Comparison of ENCODE assay signal across 9 mouse cellular contexts in the genomic region with DNA sequence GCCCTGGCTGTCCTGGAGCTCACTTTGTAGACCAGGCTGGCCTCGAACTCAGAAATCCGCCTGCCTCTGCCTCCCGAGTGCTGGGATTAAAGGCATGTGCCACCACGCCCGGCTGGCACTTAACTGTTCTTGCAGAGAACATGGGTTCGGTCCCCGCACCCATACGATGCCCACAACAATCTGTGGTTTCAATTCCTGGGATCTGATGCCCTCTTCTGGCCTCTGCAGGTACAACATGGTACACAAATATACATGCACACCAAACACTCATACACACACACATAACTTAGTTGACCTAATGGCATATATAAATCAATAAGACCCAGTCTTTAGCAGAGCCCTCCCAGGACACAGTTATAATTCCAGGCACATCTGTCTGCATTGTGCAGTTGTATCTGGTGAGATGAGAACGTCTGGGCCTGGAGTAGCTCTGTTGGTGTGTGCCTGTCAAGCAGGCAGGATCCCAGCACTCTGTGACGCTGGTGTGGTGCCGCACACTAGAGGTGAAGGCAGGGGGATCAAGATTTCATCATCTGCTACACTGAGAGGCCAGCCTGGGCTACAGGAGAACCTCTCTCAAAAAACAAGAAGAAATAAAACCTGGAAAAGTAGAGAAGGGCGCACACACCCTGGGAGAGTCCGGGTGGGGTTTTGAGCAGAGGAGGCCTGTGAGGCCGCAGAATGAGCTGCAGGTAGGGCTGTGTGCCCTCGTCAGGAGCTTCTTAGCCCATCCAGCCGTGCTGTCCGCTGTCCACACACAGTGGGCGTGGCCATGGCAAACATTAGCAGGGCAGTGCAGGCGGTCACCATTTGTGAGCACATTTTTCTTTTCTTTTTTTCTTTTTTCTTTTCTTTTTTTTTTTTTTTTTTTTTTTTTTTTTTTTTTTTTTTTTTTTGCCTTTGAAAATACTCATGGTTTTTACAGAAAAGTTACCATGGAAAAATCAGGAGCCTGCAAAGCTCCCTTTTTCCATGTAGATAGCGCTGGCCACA. TPM values are rescaled to one million over a fixed set of nuclear protein-coding genes. Genes with fewer than 3 reads are reported as not detected.
A peak's percentile ranks its signal among the peaks of the same experiment; 100 is the strongest.
DNase-seq lines count a peak whose midpoint lies in the region; ATAC-seq and TF ChIP-seq lines count a peak whose summit lies in the region.
"Had no signal": no experiment of that assay in that cellular context is flagged by ENCODE, and none has a peak within 500 bp of the region (broad histone marks: within the 10 kb centered on the region; RNA-seq: fewer than 3 reads in every experiment).

No protein-coding gene starts in this region.

- peak; percentile 39 for DNase-seq in hindbrain, embryonic 10.5 days (ENCODE audit: low spot score)
- DNase-seq in CH12.LX (ENCODE audit: extremely low read depth) = peak; percentile 42
- peak in 1 of 2 experiments; percentile 48 for DNase-seq in left cerebral cortex, adult 2 months (ENCODE audit: extremely low spot score in 1 of 2, low spot score in 2 of 2)
- peak; percentile 54 for DNase-seq in mesoderm, embryonic 11.5 days (ENCODE audit: low read depth, low spot score)
- peak; percentile 75 for DNase-seq in thymus, postnatal 25 days

- TF ChIP-seq RAD21 in CH12.LX (IDR thresholded peaks at IDR 0.05; ENCODE audit: low read depth, low read length) = peak; percentile 63

- H3K9ac ChIP-seq in hindbrain, embryonic 13.5 days = no peak overlapping the region
- H3K9ac ChIP-seq in CH12.LX (ENCODE audit: insufficient read depth, low read depth) = no peak overlapping the region
- H3K9ac ChIP-seq in heart, embryonic 15.5 days = no peak overlapping the region
- H3K9ac ChIP-seq: embryonic facial prominence, embryonic 15.5 days had no signal

- ATAC-seq in hindbrain, embryonic 13.5 days (ENCODE audit: low FRiP score) = no peak
- ATAC-seq in heart, embryonic 15.5 days (replicated peaks; ENCODE audit: insufficient number of reproducible peaks, insufficient read depth, low FRiP score, low read depth) = 0 out of 2 replicates have a peak, but pooled peaks have one; percentile 23

- H3K9me3 ChIP-seq in hindbrain, embryonic 10.5 days = no peaks in the 10 kb centered on the region
- no peaks in the 10 kb centered on the region for H3K9me3 ChIP-seq in hindbrain, embryonic 13.5 days
- H3K9me3 ChIP-seq in CH12.LX (replicated peaks; ENCODE audit: low read length) = no peaks in the 10 kb centered on the region
- H3K9me3 ChIP-seq in heart, embryonic 15.5 days (replicated peaks) = no peaks in the 10 kb centered on the region
- H3K9me3 ChIP-seq: embryonic facial prominence, embryonic 15.5 days had no signal

- no peak for TF ChIP-seq EP300 in CH12.LX (IDR thresholded peaks at IDR 0.05; ENCODE audit: low read length)

- dilution Hi-C loops in CH12.LX (cut with MboI; ENCODE audit: extremely low pct_ligation_motif_present, extremely low pct_unique_long_range_greater_than_20kb, low sequenced_read_pairs) = no loop called here

- peaks cover 92% of the 10 kb centered on the region for H3K36me3 ChIP-seq in hindbrain, embryonic 10.5 days
- peaks cover 86% of the 10 kb centered on the region for H3K36me3 ChIP-seq in hindbrain, embryonic 13.5 days
- H3K36me3 ChIP-seq in CH12.LX (replicated peaks in 1 of 2; ENCODE audit: control insufficient read depth in 1 of 2, insufficient read depth in 1 of 2, low read length in 1 of 2) = peaks cover 76 to 87% of the 10 kb centered on the region in 2 experiments
- peaks cover 78% of the 10 kb centered on the region for H3K36me3 ChIP-seq in heart, embryonic 15.5 days

- H3K4me1 ChIP-seq in hindbrain, embryonic 10.5 days (replicated peaks) = no peaks in the 10 kb centered on the region
- no peaks in the 10 kb centered on the region for H3K4me1 ChIP-seq in hindbrain, embryonic 13.5 days (replicated peaks)
- H3K4me1 ChIP-seq in CH12.LX (ENCODE audit: control insufficient read depth in 1 of 2, insufficient read depth in 2 of 2) = peaks cover 0 to 7% of the 10 kb centered on the region in 2 experiments; a peak in 2 of 4 replicates
- peaks cover 8% of the 10 kb centered on the region; the same call in 1 of the 2 replicates for H3K4me1 ChIP-seq in bone marrow macrophage, adult 2 months (ENCODE audit: control insufficient read depth, insufficient read depth, low read length)
- H3K4me1 ChIP-seq in heart, embryonic 15.5 days (replicated peaks) = no peaks in the 10 kb centered on the region
- H3K4me1 ChIP-seq: embryonic facial prominence, embryonic 15.5 days had no signal

- intact Hi-C loops in left cerebral cortex, adult 2 months (cut with DNase I) = loop anchor here (1.0 to 2.0 kb wide), 2 partner anchors 59 to 103 kb away; partner anchors contain the start of gene Qtrt1

- H3K27ac ChIP-seq in hindbrain, embryonic 10.5 days = no peak overlapping the region
- no peak overlapping the region for H3K27ac ChIP-seq in hindbrain, embryonic 13.5 days
- no peak overlapping the region for H3K27ac ChIP-seq in CH12.LX (ENCODE audit: insufficient read depth, low read depth)
- no peak overlapping the region for H3K27ac ChIP-seq in bone marrow macrophage, adult 2 months (ENCODE audit: insufficient read depth, low read depth, low read length)
- no peak overlapping the region for H3K27ac ChIP-seq in heart, embryonic 15.5 days
- H3K27ac ChIP-seq in left cerebral cortex, adult 2 months = no peak overlapping the region
- H3K27ac ChIP-seq: embryonic facial prominence, embryonic 15.5 days had no signal

- in situ Hi-C loops in CH12.LX (cut with MboI; ENCODE audit: low pct_ligation_motif_present, low pct_unique_long_range_greater_than_20kb, low sequenced_read_pairs) = no loop called here

- no peak overlapping the region for H3K4me2 ChIP-seq in hindbrain, embryonic 13.5 days
- H3K4me2 ChIP-seq in CH12.LX (ENCODE audit: insufficient read depth, low read depth, poor library complexity, severe bottlenecking) = no peak overlapping the region
- H3K4me2 ChIP-seq in heart, embryonic 15.5 days = no peak overlapping the region
- H3K4me2 ChIP-seq: embryonic facial prominence, embryonic 15.5 days had no signal

- H3K4me3 ChIP-seq in hindbrain, embryonic 10.5 days = no peak overlapping the region
- H3K4me3 ChIP-seq in hindbrain, embryonic 13.5 days = no peak overlapping the region
- H3K4me3 ChIP-seq in CH12.LX (replicated peaks in 1 of 3; ENCODE audit: low read depth in 2 of 3, low read length in 2 of 3, poor library complexity in 1 of 3) = no peak overlapping the region
- no peak overlapping the region for H3K4me3 ChIP-seq in bone marrow macrophage, adult 2 months (ENCODE audit: insufficient read depth, low read length)
- no peak overlapping the region for H3K4me3 ChIP-seq in heart, embryonic 15.5 days
- no peak overlapping the region for H3K4me3 ChIP-seq in left cerebral cortex, adult 2 months
- H3K4me3 ChIP-seq: embryonic facial prominence, embryonic 15.5 days had no signal

- 91% methylated on average over 20 of the region's 20 CpGs for whole genome bisulfite sequencing in hindbrain, embryonic 10.5 days
- WGBS in hindbrain, embryonic 13.5 days = 87% methylated on average over 20 of the region's 20 CpGs
- 88% methylated on average over 20 of the region's 20 CpGs for whole genome bisulfite sequencing in heart, embryonic 15.5 days

- H3K79me2 ChIP-seq in CH12.LX (replicated peaks; ENCODE audit: control insufficient read depth, extremely low read depth, insufficient read depth, poor library complexity, severe bottlenecking) = no peaks in the 10 kb centered on the region

- peak; percentile 27 to 66; a peak in 3 of 4 replicates for TF ChIP-seq CTCF in CH12.LX (conservative IDR thresholded peaks at IDR 0.05 in 1 of 2, IDR thresholded peaks at IDR 0.05 in 1 of 2; ENCODE audit: low read depth in 2 of 2, low read length in 2 of 2)
- TF ChIP-seq CTCF in bone marrow macrophage, adult 2 months (IDR thresholded peaks at IDR 0.05; ENCODE audit: low read depth, low read length) = 0 out of 2 replicates have a peak, but pooled peaks have one; percentile 31
- peak; percentile 71 for TF ChIP-seq CTCF in left cerebral cortex, adult 2 months (IDR thresholded peaks at IDR 0.05)

- no peaks in the 10 kb centered on the region for H3K27me3 ChIP-seq in hindbrain, embryonic 10.5 days (ENCODE audit: insufficient read depth, poor library complexity, severe bottlenecking)
- no peaks in the 10 kb centered on the region for H3K27me3 ChIP-seq in hindbrain, embryonic 13.5 days
- H3K27me3 ChIP-seq in CH12.LX (replicated peaks) = no peaks in the 10 kb centered on the region
- H3K27me3 ChIP-seq in heart, embryonic 15.5 days = no peaks in the 10 kb centered on the region
- H3K27me3 ChIP-seq: embryonic facial prominence, embryonic 15.5 days had no signal

- no peak for TF ChIP-seq POLR2A in CH12.LX (IDR thresholded peaks at IDR 0.05; ENCODE audit: low read depth, low read length)
- no peak for TF ChIP-seq POLR2A in bone marrow macrophage, adult 2 months (IDR thresholded peaks at IDR 0.05; ENCODE audit: borderline replicate concordance, low read depth, low read length)

RNA-seq across cellular contexts. Expression of gene Tmed1, which starts 40.7 kb away (rescaled TPM):
- 103 and 110 TPM in 2 replicates for polyA plus RNA-seq in hindbrain, embryonic 10.5 days (2016; fragmentation: Nextera tagmentation; extraction: Ambion mirVana)
- polyA plus RNA-seq in hindbrain, embryonic 13.5 days (2015; fragmentation: Nextera tagmentation; extraction: Ambion mirVana) = 57.0 and 61.8 TPM in 2 replicates
- total RNA-seq in CH12.LX (2012; rRNA removed) (28.4 and 28.8 TPM in 2 replicates), CH12.LX (2014; rRNA removed) (21.7 and 25.5 TPM in 2 replicates)
- polyA plus RNA-seq in CH12.LX (2012; ENCODE audit: insufficient read length, low read depth) = 17.1 and 19.8 TPM in 2 replicates
- 11.3 and 11.8 TPM in 2 replicates for polyA plus RNA-seq in bone marrow macrophage, adult 2 months (2012; ENCODE audit: insufficient read depth, insufficient read length, missing spikeins)
- polyA plus RNA-seq in heart, embryonic 15.5 days (2015; fragmentation: Nextera tagmentation; extraction: Ambion mirVana) = 78.8 and 92.6 TPM in 2 replicates
- total RNA-seq in left cerebral cortex, adult 2 months (2021) = 10 to 100 TPM; 13.1 to 13.9 TPM

RNA-seq across cellular contexts. Expression of gene Dnm2, which starts 44.6 kb away (rescaled TPM):
- 75.1 and 80.4 TPM in 2 replicates for polyA plus RNA-seq in hindbrain, embryonic 10.5 days (2016; fragmentation: Nextera tagmentation; extraction: Ambion mirVana)
- polyA plus RNA-seq in hindbrain, embryonic 13.5 days (2015; fragmentation: Nextera tagmentation; extraction: Ambion mirVana) = 64.9 and 72.1 TPM in 2 replicates
- total RNA-seq in CH12.LX (2012; rRNA removed) (51.7 and 55.4 TPM in 2 replicates), CH12.LX (2014; rRNA removed) (36.4 and 37.0 TPM in 2 replicates)
- 64.3 and 66.0 TPM in 2 replicates for polyA plus RNA-seq in CH12.LX (2012; ENCODE audit: insufficient read length, low read depth)
- 118 and 129 TPM in 2 replicates for polyA plus RNA-seq in bone marrow macrophage, adult 2 months (2012; ENCODE audit: insufficient read depth, insufficient read length, missing spikeins)
- polyA plus RNA-seq in heart, embryonic 15.5 days (2015; fragmentation: Nextera tagmentation; extraction: Ambion mirVana) = 60.0 and 73.6 TPM in 2 replicates
- 10 to 100 TPM; 56.1 to 61.0 TPM for total RNA-seq in left cerebral cortex, adult 2 months (2021)

RNA-seq across cellular contexts. Expression of gene AB124611, which starts 56.6 kb away (rescaled TPM):
- 4.9 and 5.8 TPM in 2 replicates for polyA plus RNA-seq in hindbrain, embryonic 10.5 days (2016; fragmentation: Nextera tagmentation; extraction: Ambion mirVana)
- polyA plus RNA-seq in hindbrain, embryonic 13.5 days (2015; fragmentation: Nextera tagmentation; extraction: Ambion mirVana) = 3.4 and 3.8 TPM in 2 replicates
- total RNA-seq in CH12.LX (2012; rRNA removed) (0.46 and 0.89 TPM in 2 replicates), CH12.LX (2014; rRNA removed) (1.5 TPM in 2 replicates)
- 2.1 and 2.3 TPM in 2 replicates for polyA plus RNA-seq in CH12.LX (2012; ENCODE audit: insufficient read length, low read depth)
- 156 and 179 TPM in 2 replicates for polyA plus RNA-seq in bone marrow macrophage, adult 2 months (2012; ENCODE audit: insufficient read depth, insufficient read length, missing spikeins)
- polyA plus RNA-seq in heart, embryonic 15.5 days (2015; fragmentation: Nextera tagmentation; extraction: Ambion mirVana) = 2.3 and 4.1 TPM in 2 replicates
- total RNA-seq in left cerebral cortex, adult 2 months (2021) = under 1 TPM in 1 of 2 experiments, not detected in 1; 0.29 TPM

RNA-seq across cellular contexts. Expression of gene Qtrt1, which starts 57.7 kb away (rescaled TPM):
- polyA plus RNA-seq in hindbrain, embryonic 10.5 days (2016; fragmentation: Nextera tagmentation; extraction: Ambion mirVana) = 63.3 and 68.7 TPM in 2 replicates
- 50.6 and 54.0 TPM in 2 replicates for polyA plus RNA-seq in hindbrain, embryonic 13.5 days (2015; fragmentation: Nextera tagmentation; extraction: Ambion mirVana)
- total RNA-seq in CH12.LX (2012; rRNA removed) (57.8 and 60.5 TPM in 2 replicates), CH12.LX (2014; rRNA removed) (43.1 and 48.1 TPM in 2 replicates)
- polyA plus RNA-seq in CH12.LX (2012; ENCODE audit: insufficient read length, low read depth) = 52.4 and 56.8 TPM in 2 replicates
- 9.9 and 14.9 TPM in 2 replicates for polyA plus RNA-seq in bone marrow macrophage, adult 2 months (2012; ENCODE audit: insufficient read depth, insufficient read length, missing spikeins)
- 23.8 and 28.1 TPM in 2 replicates for polyA plus RNA-seq in heart, embryonic 15.5 days (2015; fragmentation: Nextera tagmentation; extraction: Ambion mirVana)
- 10 to 100 TPM; 26.2 to 35.7 TPM for total RNA-seq in left cerebral cortex, adult 2 months (2021)

Comparison
In these comparisons a context has a peak if more than half of its experiments do, and no peak if none do; other contexts are left out.
1. RNA of gene AB124611, which starts 56.6 kb away (polyA plus RNA-seq): 156 to 179 TPM in bone marrow macrophage, adult 2 months; 4.9 to 5.8 TPM in hindbrain, embryonic 10.5 days, 3.4 to 3.8 TPM in hindbrain, embryonic 13.5 days, 2.3 to 4.1 TPM in heart, embryonic 15.5 days and 2.1 to 2.3 TPM in CH12.LX; every median in the first group is over 10 times any median in the second.
2. Peak in every context shown above with its lines, with median percentiles within 50 percentile points of each other: CTCF ChIP-seq.